Mouse (Mus musculus) forelimb bud, embryonic 11.5 days (tissue): ENCODE results near the gene Sstr1.
A peak's percentile ranks its signal among the peaks of the same experiment; 100 is the strongest.

Source experiments
- DNase-seq: peaks from one replicate; pipeline ENCODE4 v3.0.0-alpha.2; 2012; ENCODE audit warnings: low read depth, low spot score

Gene Sstr1

GRCm38 (mm10) chr12:58211163-58212071, at the start of gene Sstr1:
TSS of gene Sstr1 (plus strand) at chr12:58211772.
- DNase-seq = no peak

- no peak for DNase-seq
Observed at GRCm38 (mm10) chr12:58198810-58199209, 12.8 kb upstream of the Sstr1 start.

GRCm38 (mm10) chr12:58201190-58201589, 10.4 kb upstream of the Sstr1 start:
- no peak for DNase-seq

GRCm38 (mm10) chr12:58207956-58208355, 3.6 kb upstream of the Sstr1 start:
- DNase-seq = no peak

- peak; percentile 32 for DNase-seq
Observed at GRCm38 (mm10) chr12:58212261-58212923, 820 bp downstream of the Sstr1 start.

- DNase-seq = no peak
Observed at GRCm38 (mm10) chr12:58212924-58213450, 1.4 kb downstream of the Sstr1 start.

- peak; percentile 76 for DNase-seq
Observed at GRCm38 (mm10) chr12:58213451-58214288, 2.1 kb downstream of the Sstr1 start.

GRCm38 (mm10) chr12:58214289-58215136, 2.9 kb downstream of the Sstr1 start:
- peak; percentile 28 for DNase-seq

GRCm38 (mm10) chr12:58216218-58216617, 4.6 kb downstream of the Sstr1 start:
- DNase-seq = no peak

- DNase-seq = no peak
Observed at GRCm38 (mm10) chr12:58219078-58219477, 7.5 kb downstream of the Sstr1 start.

GRCm38 (mm10) chr12:58225644-58226043, 14.1 kb downstream of the Sstr1 start:
- no peak for DNase-seq

GRCm38 (mm10) chr12:58232489-58232888, 20.9 kb downstream of the Sstr1 start:
- DNase-seq = no peak

- DNase-seq = no peak
Observed at GRCm38 (mm10) chr12:58251901-58252300, 40.3 kb downstream of the Sstr1 start.
